Mouse (Mus musculus) embryonic facial prominence, embryonic 14.5 days (tissue): Measurements from ENCODE around the gene Mroh2a. TPM values are rescaled to one million over a fixed set of nuclear protein-coding genes. Genes with fewer than 3 reads are reported as not detected.

ENCODE experiments used
- ATAC-seq: fragments of 200-750 bp; cut with Nextera tagmentation; 2 replicates; pipeline ENCODE4 v1.8.0; 2017; ENCODE audit warnings: low read depth, moderate number of reproducible peaks, moderate TSS enrichment
- DNase-seq: peaks from one replicate; pipeline ENCODE4 v3.0.0-alpha.2; 2015; ENCODE audit warnings: low spot score
- H3K27ac ChIP-seq: fragments of 300-500 bp; sonication (generic); replicated peaks from 2 replicates; pipeline ENCODE4 v1.5.1; 2014; ENCODE audit warnings: low read depth, mild to moderate bottlenecking, low read length, moderate library complexity
- H3K27me3 ChIP-seq: fragments of 300-500 bp; sonication (generic); replicated peaks from 2 replicates; pipeline ENCODE4 v1.6.1; 2014; ENCODE audit warnings: low read length; ENCODE audit not compliant: control insufficient read depth, insufficient read depth
- H3K36me3 ChIP-seq: fragments of 300-500 bp; sonication (generic); 2 replicates; pipeline ENCODE4 v1.6.1; 2014; ENCODE audit warnings: low read length, mixed read lengths; ENCODE audit not compliant: control insufficient read depth, insufficient read depth
- H3K4me1 ChIP-seq: fragments of 300-500 bp; sonication (generic); 2 replicates; pipeline ENCODE4 v1.6.1; 2014; ENCODE audit warnings: antibody characterized with exemption, low read length; ENCODE audit not compliant: control insufficient read depth, insufficient read depth
- H3K4me2 ChIP-seq: fragments of 300-500 bp; sonication (generic); 2 replicates; pipeline ENCODE4 v1.6.1; 2014; ENCODE audit warnings: low read depth, mild to moderate bottlenecking, low read length, moderate library complexity, mixed read lengths
- H3K4me3 ChIP-seq: fragments of 300-500 bp; sonication (generic); 2 replicates; pipeline ENCODE4 v1.5.1; 2014; ENCODE audit warnings: low read depth, mild to moderate bottlenecking, low read length
- H3K9ac ChIP-seq: fragments of 300-500 bp; sonication (generic); 2 replicates; pipeline ENCODE4 v1.6.1; 2014; ENCODE audit warnings: low read depth, mild to moderate bottlenecking, low read length, moderate library complexity, mixed read lengths
- H3K9me3 ChIP-seq: fragments of 300-500 bp; sonication (generic); 2 replicates; pipeline ENCODE4 v1.6.1; 2016; ENCODE audit warnings: low read length; ENCODE audit not compliant: control insufficient read depth
- WGBS: fragments of 180-500 bp; shearing (Covaris S2); extraction: QIAGEN DNeasy Blood & Tissue Kit; methylation state at CpG from one replicate; pipeline ENCODE4 v1.1.7; 2014; 5-methylcytosine and 5-hydroxymethylcytosine counted together
- polyA plus RNA-seq: library from polyadenylated mRNA; unstranded; fragments of >200 nt; fragmentation: Nextera tagmentation; extraction: Ambion mirVana; gene quantifications from 2 replicates; pipeline ENCODE4 v1.2.1, GENCODE M21; 2014

Mroh2a gene
- polyA plus RNA-seq, 1 experiment from 2014 or later, result 1.7 TPM

GRCm38 (mm10) chr1:88290511-88290910, 63.7 kb downstream of the Mroh2a start:
- no peak overlapping the region for H3K4me2 ChIP-seq
- no peaks in the 10 kb centered on the region for H3K27me3 ChIP-seq
- H3K36me3 ChIP-seq, result no peaks in the 10 kb centered on the region
- H3K27ac ChIP-seq, result no peak overlapping the region
- H3K9ac ChIP-seq, result no peak overlapping the region
- H3K4me1 ChIP-seq, result no peaks in the 10 kb centered on the region
- no peak for ATAC-seq
- DNase-seq, result no peak
- peaks cover 66% of the 10 kb centered on the region for H3K9me3 ChIP-seq
- H3K4me3 ChIP-seq, result no peak overlapping the region
- 57% methylated on average over 1 of the region's 1 CpGs for WGBS

- H3K4me3 ChIP-seq, result no peak overlapping the region
- H3K9me3 ChIP-seq, result peaks cover 66% of the 10 kb centered on the region
- H3K4me1 ChIP-seq, result no peaks in the 10 kb centered on the region
- H3K36me3 ChIP-seq, result no peaks in the 10 kb centered on the region
- no peak overlapping the region for H3K4me2 ChIP-seq
- no peak overlapping the region for H3K27ac ChIP-seq
- no peak overlapping the region for H3K9ac ChIP-seq
- no peak for ATAC-seq
- no peaks in the 10 kb centered on the region for H3K27me3 ChIP-seq
- no peak for DNase-seq
- WGBS, result 62% methylated on average over 3 of the region's 3 CpGs
Observed at GRCm38 (mm10) chr1:88291409-88292005, 64.7 kb downstream of the Mroh2a start.

GRCm38 (mm10) chr1:88292057-88292456, 65.3 kb downstream of the Mroh2a start:
- ATAC-seq (no peak), DNase-seq (no peak)
- H3K27ac ChIP-seq, result no peak overlapping the region
- no peaks in the 10 kb centered on the region for H3K4me1 ChIP-seq
- no peak overlapping the region for H3K4me3 ChIP-seq
- H3K36me3 ChIP-seq, result no peaks in the 10 kb centered on the region
- H3K27me3 ChIP-seq, result no peaks in the 10 kb centered on the region
- 53% methylated on average over 2 of the region's 2 CpGs for WGBS
- H3K9ac ChIP-seq, result no peak overlapping the region
- H3K4me2 ChIP-seq, result no peak overlapping the region
- peaks cover 66% of the 10 kb centered on the region for H3K9me3 ChIP-seq

DNA sequence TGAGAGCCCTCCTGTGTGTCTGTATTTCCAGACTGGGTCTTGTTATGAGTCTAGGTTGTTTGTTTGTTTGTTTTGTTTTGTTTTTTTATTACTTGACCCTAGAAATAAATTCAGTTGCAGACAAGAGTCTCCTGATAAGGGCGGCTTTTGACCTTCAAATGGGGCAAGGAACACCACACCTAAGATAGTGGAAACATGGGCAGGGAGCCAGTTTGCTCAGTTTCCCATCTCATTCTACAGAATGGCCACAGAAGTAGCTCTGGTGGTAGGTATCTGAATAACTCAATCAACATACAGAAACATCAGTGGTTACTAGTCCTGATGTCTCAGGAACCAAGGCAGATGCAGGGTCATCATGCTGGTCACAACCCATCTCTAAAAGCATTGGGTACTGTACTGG, 67.9 kb downstream of the Mroh2a start:
- Histone ChIP-seq H3K36me3 (no peaks in the 10 kb centered on the region), H3K4me1 (no peaks in the 10 kb centered on the region), H3K27me3 (no peaks in the 10 kb centered on the region), H3K27ac (no peak overlapping the region), H3K9ac (no peak overlapping the region), H3K4me3 (no peak overlapping the region), H3K4me2 (no peak overlapping the region), H3K9me3 (peaks cover 60% of the 10 kb centered on the region)
- ATAC-seq (no peak), DNase-seq (peak; percentile 3)
- 12% methylated on average over 1 of the region's 1 CpGs for WGBS

DNA sequence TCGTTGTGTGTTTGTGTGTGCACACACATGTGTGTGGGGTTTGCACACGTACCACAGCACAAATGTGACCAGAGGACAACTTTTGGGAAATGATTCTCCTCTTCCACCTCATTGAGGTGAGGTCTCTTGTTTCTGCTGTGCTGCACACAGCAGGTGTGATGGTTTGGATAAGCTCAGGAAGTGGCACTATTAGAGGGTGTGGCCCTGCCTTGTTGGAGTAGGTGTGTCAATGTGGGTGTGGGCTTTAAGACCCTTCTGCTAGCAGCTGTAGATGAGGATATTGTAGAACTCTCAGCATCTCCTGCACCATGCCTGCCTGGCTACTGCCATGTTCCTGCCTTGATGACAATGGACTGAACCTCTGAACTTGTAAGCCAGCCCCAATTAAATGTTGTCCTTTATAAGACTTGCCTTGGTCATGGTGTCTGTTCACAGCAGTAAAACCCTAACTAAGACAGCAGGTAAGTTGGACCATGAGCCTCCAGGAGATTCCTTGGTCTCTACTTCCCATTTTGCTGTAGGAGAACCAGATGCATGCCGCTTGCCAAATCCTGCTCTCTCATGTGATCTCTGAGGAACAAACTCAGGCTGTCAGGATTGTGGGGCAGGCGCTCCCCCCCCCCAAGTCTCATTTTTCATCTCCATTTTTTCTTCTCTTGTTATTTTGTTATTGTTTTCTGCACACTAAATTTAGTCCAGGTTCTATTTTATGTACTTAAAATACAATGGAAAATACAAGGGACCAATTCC, 69.6 kb downstream of the Mroh2a start:
- Histone ChIP-seq H3K27me3 (no peaks in the 10 kb centered on the region), H3K4me3 (no peak overlapping the region), H3K9ac (no peak overlapping the region), H3K9me3 (peaks cover 61% of the 10 kb centered on the region), H3K27ac (no peak overlapping the region), H3K4me1 (no peaks in the 10 kb centered on the region), H3K4me2 (no peak overlapping the region), H3K36me3 (no peaks in the 10 kb centered on the region)
- 72% methylated on average over 4 of the region's 4 CpGs for WGBS
- ATAC-seq (no peak), DNase-seq (peak; percentile 4)

- DNase-seq, result peak; percentile 4
- H3K9me3 ChIP-seq, result peaks cover 63% of the 10 kb centered on the region
Observed at GRCm38 (mm10) chr1:88297480-88298258, 70.9 kb downstream of the Mroh2a start.

DNA sequence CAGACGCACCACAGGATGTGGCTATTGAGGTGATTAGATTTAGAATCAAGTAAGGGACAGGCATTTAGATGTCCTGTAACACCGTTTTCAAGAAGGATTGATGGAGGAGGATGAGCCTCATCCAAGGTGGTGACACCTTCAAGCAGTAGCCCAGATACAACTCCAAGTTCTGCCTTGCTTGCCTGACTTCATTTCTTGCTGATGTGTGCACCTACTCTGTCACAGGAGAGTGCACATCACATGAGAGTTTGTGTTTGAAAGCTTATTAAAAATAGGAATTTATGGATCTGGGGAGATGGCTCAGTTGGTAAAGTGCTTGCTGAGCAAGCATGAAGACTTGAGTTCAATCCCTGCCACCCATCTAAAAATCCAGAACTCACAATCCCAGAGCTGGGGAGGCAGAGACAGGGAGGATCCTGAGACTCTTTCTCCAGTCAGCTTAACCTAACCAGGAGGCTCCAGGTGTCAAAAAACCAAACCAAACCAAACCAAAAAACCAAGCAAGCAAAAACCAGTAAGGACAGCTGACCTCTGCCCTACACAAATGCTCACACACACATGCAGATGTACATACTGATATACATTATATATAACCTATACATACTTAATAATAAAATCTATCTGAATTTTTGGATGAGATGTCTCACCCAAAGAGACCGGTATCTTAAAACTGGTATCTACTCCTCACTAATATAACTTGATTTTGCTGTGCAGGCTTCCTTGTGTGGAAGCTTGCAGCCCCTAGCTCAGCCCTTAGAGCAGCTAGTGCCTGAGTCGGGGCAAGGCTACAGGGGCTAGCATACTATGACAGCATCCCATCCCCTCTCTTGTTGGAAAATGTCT, 72.1 kb downstream of the Mroh2a start:
- no peak overlapping the region for H3K9ac ChIP-seq
- no peaks in the 10 kb centered on the region for H3K4me1 ChIP-seq
- 59% methylated on average over 4 of the region's 4 CpGs for WGBS
- H3K27ac ChIP-seq, result no peak overlapping the region
- no peaks in the 10 kb centered on the region for H3K36me3 ChIP-seq
- H3K4me3 ChIP-seq, result no peak overlapping the region
- H3K4me2 ChIP-seq, result no peak overlapping the region
- peak; percentile 6 for DNase-seq
- peaks cover 73% of the 10 kb centered on the region for H3K9me3 ChIP-seq
- ATAC-seq, result no peak
- H3K27me3 ChIP-seq, result no peaks in the 10 kb centered on the region

More at GRCm38 (mm10) chr1:88297480-88298258, 70.9 kb downstream of the Mroh2a start:
- no peak overlapping the region for H3K4me3 ChIP-seq
- H3K27me3 ChIP-seq, result no peaks in the 10 kb centered on the region
- WGBS, result 68% methylated on average over 7 of the region's 7 CpGs
- ATAC-seq, result no peak
- H3K4me2 ChIP-seq, result no peak overlapping the region
- no peaks in the 10 kb centered on the region for H3K36me3 ChIP-seq
- no peak overlapping the region for H3K27ac ChIP-seq
- no peaks in the 10 kb centered on the region for H3K4me1 ChIP-seq
- H3K9ac ChIP-seq, result no peak overlapping the region

- ATAC-seq, result no peak
- no peaks in the 10 kb centered on the region for H3K27me3 ChIP-seq
- H3K27ac ChIP-seq, result no peak overlapping the region
- DNase-seq, result peak; percentile 5
- H3K36me3 ChIP-seq, result no peaks in the 10 kb centered on the region
- WGBS, result 79% methylated on average over 2 of the region's 2 CpGs
- no peak overlapping the region for H3K4me2 ChIP-seq
- H3K4me3 ChIP-seq, result no peak overlapping the region
- no peaks in the 10 kb centered on the region for H3K4me1 ChIP-seq
- H3K9me3 ChIP-seq, result peaks cover 79% of the 10 kb centered on the region
- H3K9ac ChIP-seq, result no peak overlapping the region
Observed at GRCm38 (mm10) chr1:88299529-88299945, 72.8 kb downstream of the Mroh2a start.
